Mouse (Mus musculus) hindbrain, embryonic 16.5 days (tissue): ENCODE measurements around the gene Slc52a3. TPM values are rescaled to one million over a fixed set of nuclear protein-coding genes. Genes with fewer than 3 reads are reported as not detected.

Source experiments
- ATAC-seq: fragments of 200-750 bp; cut with Nextera tagmentation; 2 replicates; pipeline ENCODE4 v1.8.0; 2017; ENCODE audit warnings: moderate TSS enrichment, moderate library complexity
- H3K27ac ChIP-seq: fragments of 300-500 bp; sonication (generic); 2 replicates; pipeline ENCODE4 v1.5.1; 2014; ENCODE audit warnings: low read depth, mild to moderate bottlenecking, control low read depth, low read length, moderate library complexity
- H3K27me3 ChIP-seq: fragments of 300-500 bp; sonication (generic); replicated peaks from 2 replicates; pipeline ENCODE4 v1.6.1; 2014; ENCODE audit warnings: low read length; ENCODE audit not compliant: control insufficient read depth, insufficient read depth
- H3K36me3 ChIP-seq: fragments of 300-500 bp; sonication (generic); 2 replicates; pipeline ENCODE4 v1.6.1; 2014; ENCODE audit warnings: mild to moderate bottlenecking, low read length, moderate library complexity, mixed read lengths; ENCODE audit not compliant: control insufficient read depth, insufficient read depth
- H3K4me1 ChIP-seq: fragments of 300-500 bp; sonication (generic); 2 replicates; pipeline ENCODE4 v1.6.1; 2014; ENCODE audit warnings: low read depth, low read length; ENCODE audit not compliant: control insufficient read depth, insufficient read depth
- H3K4me2 ChIP-seq: fragments of 300-500 bp; sonication (generic); 2 replicates; pipeline ENCODE4 v1.6.1; 2014; ENCODE audit warnings: mild to moderate bottlenecking, low read length, control low read depth, moderate library complexity
- H3K4me3 ChIP-seq: fragments of 300-500 bp; sonication (generic); 2 replicates; pipeline ENCODE4 v1.5.1; 2014; ENCODE audit warnings: mild to moderate bottlenecking, low read length, control low read depth, moderate library complexity
- H3K9ac ChIP-seq: fragments of 300-500 bp; sonication (generic); 2 replicates; pipeline ENCODE4 v1.6.1; 2014; ENCODE audit warnings: low read depth, mild to moderate bottlenecking, control low read depth, low read length, moderate library complexity
- H3K9me3 ChIP-seq: fragments of 300-500 bp; sonication (generic); 2 replicates; pipeline ENCODE4 v1.6.1; 2014; ENCODE audit warnings: mild to moderate bottlenecking, low read length, moderate library complexity; ENCODE audit not compliant: control insufficient read depth
- WGBS: fragments of 180-500 bp; shearing (Covaris S2); extraction: QIAGEN DNeasy Blood & Tissue Kit; methylation state at CpG from one replicate; pipeline ENCODE4 v1.1.7; 2014; 5-methylcytosine and 5-hydroxymethylcytosine counted together
- polyA plus RNA-seq: library from polyadenylated mRNA; unstranded; fragments of >200 nt; fragmentation: Nextera tagmentation; extraction: Ambion mirVana; gene quantifications from 2 replicates; pipeline ENCODE4 v1.2.1, GENCODE M21; 2015

Slc52a3 gene
- polyA plus RNA-seq, 1 experiment from 2014 or later: 1.8 TPM

DNA sequence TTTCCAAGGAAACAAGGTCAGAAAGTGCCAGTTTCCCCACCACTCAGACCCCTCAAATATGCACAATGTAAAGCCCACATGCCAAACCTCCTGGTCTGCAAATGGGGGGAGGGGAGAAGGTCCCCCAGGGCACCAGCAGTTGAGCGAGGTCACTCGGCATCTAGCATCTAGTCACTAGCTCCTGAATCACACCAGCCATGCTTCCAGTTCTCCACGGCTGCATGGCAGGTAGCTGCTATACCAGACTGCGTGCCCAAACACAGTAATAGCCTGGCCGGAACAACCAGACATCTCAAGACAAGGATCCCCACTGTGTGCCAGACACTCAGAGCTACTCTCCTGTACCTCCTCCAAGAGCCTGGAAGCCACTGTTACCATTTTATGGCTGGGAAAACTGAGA, 24.6 kb upstream of the Slc52a3 start:
- Histone ChIP-seq H3K9ac (no peak overlapping the region), H3K27ac (no peak overlapping the region), H3K4me3 (no peak overlapping the region), H3K27me3 (no peaks in the 10 kb centered on the region; the same call in 1 of the 2 replicates), H3K4me1 (peaks cover 66% of the 10 kb centered on the region), H3K4me2 (no peak overlapping the region), H3K36me3 (no peaks in the 10 kb centered on the region), H3K9me3 (no peaks in the 10 kb centered on the region)
- ATAC-seq: no peak
- WGBS: 87% methylated on average over 5 of the region's 5 CpGs

DNA sequence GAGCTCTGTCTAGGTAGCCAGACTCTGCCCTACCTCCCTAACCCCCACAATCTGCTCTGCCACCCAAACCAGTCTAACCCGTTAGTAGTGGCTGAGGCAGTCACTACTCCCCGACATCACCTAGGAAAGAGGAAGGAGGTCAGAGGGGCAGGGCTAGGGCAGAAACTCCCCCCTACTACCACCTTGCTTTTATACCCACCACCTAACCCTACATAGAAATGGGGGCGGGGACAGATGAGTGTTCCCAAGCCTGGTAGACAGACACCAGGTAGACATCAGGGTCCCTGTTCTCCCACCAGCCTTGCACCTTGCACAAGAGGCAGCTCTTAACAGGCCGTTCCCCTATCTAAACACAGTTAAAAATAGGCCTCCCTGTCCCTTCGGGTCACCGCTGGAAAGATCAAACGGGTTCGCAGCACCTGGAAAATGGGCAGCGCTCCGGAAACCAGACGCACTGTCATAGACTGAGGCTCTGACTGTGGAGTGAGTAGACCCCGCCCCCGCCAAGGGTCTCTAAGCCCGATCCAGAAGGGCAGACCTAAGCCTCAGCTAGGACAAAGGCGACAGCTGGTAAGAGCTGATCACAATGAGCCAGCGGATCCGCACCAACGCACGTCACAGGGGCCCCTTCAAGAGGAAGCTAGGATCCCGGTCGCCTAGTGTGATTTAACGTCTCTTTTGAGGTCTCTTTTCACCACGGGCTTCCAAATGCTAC, 23.3 kb upstream of the Slc52a3 start:
- Histone ChIP-seq H3K9ac (peak overlapping the region; percentile 55), H3K36me3 (no peaks in the 10 kb centered on the region), H3K4me3 (peak overlapping the region; percentile 41), H3K4me1 (peaks cover 57% of the 10 kb centered on the region), H3K27me3 (no peaks in the 10 kb centered on the region; the same call in 1 of the 2 replicates), H3K27ac (no peak overlapping the region; the same call in 1 of the 2 replicates), H3K4me2 (peak overlapping the region; percentile 65), H3K9me3 (no peaks in the 10 kb centered on the region)
- peak; percentile 32; the same call in 1 of the 2 replicates for ATAC-seq
- WGBS: 17% methylated on average over 23 of the region's 23 CpGs

DNA sequence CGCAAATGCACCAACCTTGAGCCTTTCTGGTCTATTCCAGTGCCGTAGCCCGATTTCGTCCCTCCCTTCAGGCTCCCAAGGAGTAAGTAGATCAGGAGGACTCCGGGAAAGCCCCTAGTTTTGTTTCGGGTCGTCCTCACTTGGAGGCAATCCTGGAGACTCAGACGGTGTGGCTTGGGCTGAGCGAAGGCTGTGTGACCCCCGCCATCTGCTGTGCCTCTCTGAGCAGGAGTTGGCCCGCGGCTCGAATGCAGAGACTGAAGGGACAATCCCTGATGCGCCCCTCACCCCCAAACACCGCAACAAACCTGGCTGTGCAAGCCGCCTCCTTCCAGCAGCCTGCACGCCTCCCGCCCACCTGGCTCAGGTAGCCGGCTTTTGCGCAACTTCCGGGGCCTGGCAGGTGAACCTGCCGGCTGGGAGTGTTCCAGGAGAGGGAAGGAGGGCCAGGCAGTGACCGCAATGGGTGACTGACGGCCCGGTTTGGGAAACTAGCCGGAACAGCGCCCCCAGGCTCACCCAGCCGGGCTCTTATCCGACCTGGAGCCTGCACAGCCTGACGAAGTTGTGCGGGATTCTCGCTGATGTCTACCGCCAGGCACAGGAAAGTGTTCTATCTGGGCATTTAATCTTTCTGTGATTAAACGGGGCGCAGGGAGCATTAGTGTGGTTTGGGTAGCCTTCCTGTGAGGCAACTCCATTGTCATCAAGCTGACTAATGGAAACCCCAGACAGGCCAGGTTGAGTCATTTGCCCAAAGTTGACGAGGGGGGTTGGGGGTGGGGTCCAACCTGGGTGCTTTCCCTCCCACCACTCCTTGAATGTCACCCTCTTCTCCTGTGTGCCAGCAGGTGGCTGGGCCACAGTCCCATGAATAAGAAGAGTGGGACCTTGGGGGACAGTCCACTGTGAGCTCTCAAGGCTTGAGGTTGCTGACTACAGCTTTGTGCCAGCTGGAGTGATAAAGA, 22.4 kb upstream of the Slc52a3 start:
- H3K4me1 ChIP-seq: peaks cover 56% of the 10 kb centered on the region

DNA sequence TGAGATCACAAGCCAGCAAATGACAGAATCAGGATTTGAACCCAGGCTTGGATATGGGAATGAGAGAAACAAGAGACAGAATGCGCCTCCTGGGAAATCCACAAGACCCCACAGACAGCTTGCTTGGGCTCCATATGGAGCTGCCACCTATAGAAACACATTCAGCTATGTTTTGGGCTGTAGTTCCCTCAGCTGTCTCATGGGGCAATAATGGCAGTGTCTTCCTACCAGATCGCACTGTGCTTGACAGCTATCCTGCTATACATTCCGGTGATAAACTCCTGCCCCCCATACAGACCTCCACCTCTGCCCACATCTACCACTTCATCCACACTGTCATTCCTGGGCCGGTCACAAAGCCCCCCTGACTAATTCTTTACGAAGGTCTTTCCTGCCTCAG, 21.0 kb upstream of the Slc52a3 start:
- Histone ChIP-seq H3K4me3 (no peak overlapping the region), H3K36me3 (no peaks in the 10 kb centered on the region), H3K4me1 (peaks cover 52% of the 10 kb centered on the region), H3K27ac (no peak overlapping the region), H3K9ac (no peak overlapping the region), H3K9me3 (no peaks in the 10 kb centered on the region), H3K4me2 (no peak overlapping the region), H3K27me3 (no peaks in the 10 kb centered on the region; the same call in 1 of the 2 replicates)
- ATAC-seq: no peak
- WGBS: 87% methylated on average over 5 of the region's 5 CpGs

More for the DNA sequence above, 22.4 kb upstream of the Slc52a3 start:
- no peaks in the 10 kb centered on the region for H3K9me3 ChIP-seq
- WGBS: 6% methylated on average over 36 of the region's 36 CpGs
- no peaks in the 10 kb centered on the region for H3K36me3 ChIP-seq
- H3K9ac ChIP-seq: peak overlapping the region; percentile 55
- H3K27ac ChIP-seq: no peak overlapping the region; the same call in 1 of the 2 replicates
- peak overlapping the region; percentile 41 for H3K4me3 ChIP-seq
- H3K27me3 ChIP-seq: no peaks in the 10 kb centered on the region; the same call in 1 of the 2 replicates
- no peak for ATAC-seq
- peak overlapping the region; percentile 65 for H3K4me2 ChIP-seq

DNA sequence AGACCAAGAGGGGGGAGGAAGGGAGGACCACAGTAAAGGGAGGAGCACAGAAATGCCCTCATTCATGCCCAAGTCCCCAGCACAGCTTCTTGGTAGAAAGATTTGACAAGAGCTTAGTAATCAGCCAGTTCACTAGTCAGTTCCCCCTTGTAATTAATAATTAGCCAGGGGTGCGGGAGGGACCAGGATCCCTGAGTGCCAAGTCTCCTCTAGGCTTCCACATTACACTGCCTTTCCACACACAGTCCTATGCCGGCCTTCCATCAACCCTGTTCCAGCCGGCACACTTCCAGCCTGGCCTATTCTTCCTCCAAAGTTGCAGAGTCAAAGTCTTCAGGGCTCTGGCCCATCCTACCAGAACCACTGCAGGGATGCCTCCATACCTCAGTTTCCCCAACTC, 20.2 kb upstream of the Slc52a3 start:
- H3K4me2 ChIP-seq: no peak overlapping the region
- H3K36me3 ChIP-seq: no peaks in the 10 kb centered on the region
- peaks cover 53% of the 10 kb centered on the region for H3K4me1 ChIP-seq
- H3K27me3 ChIP-seq: no peaks in the 10 kb centered on the region; the same call in 1 of the 2 replicates
- no peak overlapping the region for H3K27ac ChIP-seq
- no peak for ATAC-seq
- 84% methylated on average over 3 of the region's 3 CpGs for WGBS
- no peak overlapping the region for H3K9ac ChIP-seq
- no peaks in the 10 kb centered on the region for H3K9me3 ChIP-seq
- no peak overlapping the region for H3K4me3 ChIP-seq

DNA sequence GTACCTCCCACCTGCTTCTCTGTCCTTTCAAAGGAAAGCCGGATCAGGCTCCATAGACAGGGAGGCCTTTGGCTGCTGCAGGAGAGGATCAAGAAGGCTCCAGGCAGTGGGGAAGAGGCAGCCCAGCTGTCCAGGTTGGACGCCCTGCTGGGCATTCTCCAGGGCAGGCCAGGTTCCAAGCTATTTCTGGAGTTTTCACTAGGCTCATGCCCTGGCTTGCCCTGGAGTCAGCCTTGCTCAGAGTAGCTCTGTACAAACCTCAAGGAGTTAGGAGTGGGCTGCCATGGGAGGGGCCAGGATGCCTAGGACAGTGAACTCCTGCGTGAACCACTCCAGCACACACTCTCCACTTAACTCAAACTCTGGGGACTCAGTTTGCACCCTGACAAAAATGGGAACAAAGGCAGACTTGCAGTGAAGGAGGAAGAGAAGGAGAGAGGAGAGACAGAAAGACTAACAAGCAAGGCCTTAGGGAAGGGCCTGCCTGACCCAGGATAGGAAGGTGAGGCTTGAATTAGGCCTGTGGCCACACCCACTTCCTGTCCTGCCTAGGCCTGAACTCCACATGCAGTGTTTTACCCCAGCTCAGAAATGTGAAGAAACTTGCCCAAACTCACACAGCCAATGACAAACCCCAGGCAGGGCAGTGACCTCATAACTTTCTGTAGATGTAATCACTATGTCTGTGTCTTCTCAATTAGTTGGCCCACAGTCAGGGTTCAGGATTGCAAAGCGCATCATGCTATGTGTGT, 18.4 kb upstream of the Slc52a3 start:
- Histone ChIP-seq H3K27me3 (no peaks in the 10 kb centered on the region; the same call in 1 of the 2 replicates), H3K27ac (peak overlapping the region; percentile 13; the same call in 1 of the 2 replicates), H3K4me3 (no peak overlapping the region), H3K4me2 (no peak overlapping the region), H3K4me1 (peaks cover 41% of the 10 kb centered on the region), H3K9ac (no peak overlapping the region), H3K9me3 (no peaks in the 10 kb centered on the region), H3K36me3 (no peaks in the 10 kb centered on the region)
- ATAC-seq: no peak
- WGBS: 79% methylated on average over 4 of the region's 4 CpGs

DNA sequence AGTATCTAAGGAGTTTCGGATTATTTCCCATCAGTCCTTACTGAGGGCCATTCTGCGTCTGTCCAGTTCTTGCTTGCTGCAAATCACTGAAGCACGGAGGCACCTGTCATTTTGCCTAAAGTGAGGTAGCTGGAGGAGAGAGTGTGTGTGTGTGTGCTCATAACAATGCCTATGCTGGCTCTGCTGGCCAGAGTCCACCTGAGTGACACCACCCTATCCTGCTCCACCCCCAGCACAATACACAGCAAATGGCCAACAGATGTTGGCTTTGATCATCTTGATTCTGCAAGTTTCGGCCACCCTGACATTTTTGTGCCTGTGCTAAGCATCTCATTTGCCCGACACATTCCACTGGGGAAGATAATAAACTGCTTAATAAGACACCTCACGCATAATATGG, 17.8 kb upstream of the Slc52a3 start:
- no peak overlapping the region; the same call in 1 of the 2 replicates for H3K4me2 ChIP-seq
- no peaks in the 10 kb centered on the region; the same call in 1 of the 2 replicates for H3K27me3 ChIP-seq
- no peak overlapping the region for H3K9ac ChIP-seq
- H3K36me3 ChIP-seq: no peaks in the 10 kb centered on the region
- no peak for ATAC-seq
- no peak overlapping the region for H3K27ac ChIP-seq
- peaks cover 36% of the 10 kb centered on the region for H3K4me1 ChIP-seq
- no peak overlapping the region for H3K4me3 ChIP-seq
- 66% methylated on average over 6 of the region's 6 CpGs for WGBS
- no peaks in the 10 kb centered on the region for H3K9me3 ChIP-seq

DNA sequence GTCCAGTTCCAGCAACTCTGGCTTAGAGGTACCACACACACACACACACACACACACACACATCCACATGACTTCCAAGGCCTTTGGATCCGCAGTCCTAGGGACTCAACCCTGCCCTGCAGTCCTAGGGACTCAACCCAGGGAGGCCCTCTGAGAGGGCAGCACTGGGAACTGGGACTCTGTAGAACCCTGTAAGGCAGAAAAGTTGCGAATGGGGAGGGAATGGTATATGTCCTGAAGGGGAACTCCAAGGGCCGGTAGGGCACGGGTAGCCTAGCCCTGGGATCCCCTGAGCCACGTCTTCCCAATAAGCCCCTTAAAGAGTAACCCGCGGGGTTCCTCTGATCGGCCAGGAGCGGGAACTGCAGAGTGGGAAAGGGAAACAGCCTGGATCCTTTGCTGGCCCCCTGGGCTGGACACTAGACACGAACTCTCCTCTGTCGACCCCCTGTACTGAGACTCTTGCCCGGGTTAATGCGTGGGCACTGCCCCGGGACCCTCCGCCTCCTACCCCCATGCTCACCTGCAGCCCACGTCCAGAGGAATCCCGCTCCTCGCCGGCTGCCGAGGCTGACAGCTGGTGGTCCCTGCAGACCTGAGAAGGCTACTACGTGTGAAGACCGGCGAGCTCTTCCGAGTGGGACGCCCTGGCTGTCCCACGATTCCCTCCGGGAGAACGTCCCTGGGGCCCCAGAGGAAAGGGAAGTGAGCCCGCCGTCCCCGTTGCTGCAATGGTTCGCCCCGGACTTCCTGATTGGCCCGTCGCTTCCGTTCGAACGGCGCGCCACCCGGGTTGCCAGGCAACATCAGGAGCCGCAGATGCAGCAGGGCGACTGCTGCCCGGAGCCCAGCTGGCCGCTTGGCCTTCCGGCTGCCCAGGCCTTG, 16.6 kb upstream of the Slc52a3 start, which contains the start of gene Fam110a:
Fam110a (minus strand) TSS at position 750 of the 885 bp plus-strand sequence.
- WGBS: under 1% methylated on average over 46 of the region's 46 CpGs
- no peaks in the 10 kb centered on the region for H3K9me3 ChIP-seq
- peak within 1 kb of the TSS; percentile 66 for H3K27ac ChIP-seq
- no peaks in the 10 kb centered on the region for H3K27me3 ChIP-seq
- peak within 1 kb of the TSS; percentile 88 for H3K9ac ChIP-seq
- H3K4me2 ChIP-seq: peak within 1 kb of the TSS; percentile 88
- peak within 1 kb of the TSS; percentile 78 for H3K4me3 ChIP-seq
- H3K36me3 ChIP-seq: no peaks in the 10 kb centered on the region
- H3K4me1 ChIP-seq: peaks cover 26% of the 10 kb centered on the region
- peak; percentile 93 for ATAC-seq
